Mouse (Mus musculus): ENCODE results near the gene Atp2a1.
A peak's percentile ranks its signal among the peaks of the same experiment; 100 is the strongest.
"Not testable (repeated sequence)": the region's sequence is repeated elsewhere in the genome, so short reads cannot be mapped to it uniquely, and the experiment has no call there.

Gene Atp2a1

DNA sequence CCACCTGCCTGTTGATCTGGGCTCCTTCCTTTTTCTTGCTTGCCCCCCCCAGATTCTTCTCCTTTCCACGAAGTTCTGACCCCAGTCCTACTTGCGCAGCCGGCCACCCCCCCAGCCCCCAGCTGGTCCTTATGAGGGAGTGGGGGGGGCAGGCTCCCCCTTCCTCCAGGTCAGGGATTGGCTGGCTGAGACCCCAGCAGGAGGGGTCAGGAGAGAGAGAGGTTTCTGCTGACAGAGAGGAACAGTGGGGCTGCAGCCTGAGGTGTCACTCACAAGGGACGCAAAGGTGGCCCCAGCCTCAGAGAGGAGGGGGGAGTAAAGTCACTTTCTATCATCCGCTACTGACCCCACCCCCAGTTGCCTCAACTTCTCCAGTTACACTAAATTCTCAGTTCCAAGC is at the start of gene Atp2a1:
TSS of gene Atp2a1 (minus strand) at position 105 of the 400 bp plus-strand sequence.
- no peak for DNase-seq (ENCODE audit: low spot score in 2 of 2)

DNA sequence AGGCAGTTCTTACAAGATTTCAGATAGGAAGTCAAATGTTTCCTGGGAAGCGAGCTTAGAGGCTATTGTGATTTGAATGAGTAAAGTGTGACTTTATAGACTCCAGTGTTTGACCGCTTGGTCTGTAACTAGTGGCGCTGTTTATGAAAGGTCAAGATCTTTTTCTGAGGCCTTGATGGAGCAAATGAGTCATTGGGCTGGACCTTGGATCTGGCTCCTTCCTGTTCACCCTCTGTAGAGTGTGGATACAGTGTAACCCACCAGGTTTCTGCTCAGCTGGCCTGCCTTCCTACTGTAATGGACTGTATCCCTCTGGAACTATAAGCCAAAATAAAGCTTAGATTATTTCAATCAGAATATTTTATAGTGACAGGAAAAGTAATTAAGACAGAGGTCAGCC is 48.4 kb upstream of the Atp2a1 start:
- DNase-seq (ENCODE audit: low spot score in 2 of 2) = no peak

GRCm38 (mm10) chr7:126507126-126507778 is 44.3 kb upstream of the Atp2a1 start:
- DNase-seq (ENCODE audit: low spot score in 2 of 2) = no peak

GRCm38 (mm10) chr7:126504913-126505312 is 42.0 kb upstream of the Atp2a1 start:
- no peak for DNase-seq (ENCODE audit: low spot score in 2 of 2)

DNA sequence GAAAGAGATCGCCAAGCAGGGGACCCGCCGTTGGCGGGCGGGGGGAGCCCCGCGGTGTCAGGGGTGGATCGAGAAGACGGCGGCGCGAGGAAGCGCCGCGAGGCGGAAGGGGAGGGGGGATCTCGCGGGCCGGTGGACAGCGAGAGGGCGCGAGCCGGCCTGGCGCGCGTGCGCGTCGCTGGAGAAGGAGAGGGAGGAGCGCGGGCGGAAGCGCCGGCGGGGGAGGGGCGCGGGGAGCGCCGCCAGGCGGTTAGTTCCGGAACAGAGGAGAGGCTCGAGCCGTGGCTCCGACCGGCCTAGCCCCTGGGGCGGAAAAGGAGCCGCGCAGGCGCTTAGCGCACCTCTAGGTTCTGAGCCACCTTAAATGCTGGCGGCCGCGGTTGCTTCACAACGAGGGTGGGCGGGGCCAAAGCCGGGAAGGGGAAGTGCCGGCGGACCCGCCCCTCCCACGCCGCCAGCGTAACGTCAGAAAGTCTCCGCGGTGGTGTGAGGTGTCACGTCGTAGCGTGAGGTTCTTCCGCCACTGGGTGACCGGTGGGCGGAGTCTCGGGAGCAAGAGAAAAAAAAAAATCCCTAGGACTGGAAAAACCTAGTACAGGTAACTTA is 40.5 kb upstream of the Atp2a1 start, which contains the start of gene Atxn2l:
TSS of gene Atxn2l (minus strand) at position 165 of the 606 bp plus-strand sequence.
- peak; percentile 98 for DNase-seq (ENCODE audit: low spot score in 2 of 2)

- no peak for DNase-seq (ENCODE audit: low spot score in 2 of 2)
Measured at GRCm38 (mm10) chr7:126502751-126503150, 39.8 kb upstream of the Atp2a1 start.

- peak; percentile 90 to 93 for DNase-seq (ENCODE audit: low spot score in 2 of 2)
Measured at GRCm38 (mm10) chr7:126502023-126502741, 39.3 kb upstream of the Atp2a1 start.

- no peak for DNase-seq (ENCODE audit: low spot score in 2 of 2)
Measured at GRCm38 (mm10) chr7:126501684-126502022, 38.7 kb upstream of the Atp2a1 start.

DNA sequence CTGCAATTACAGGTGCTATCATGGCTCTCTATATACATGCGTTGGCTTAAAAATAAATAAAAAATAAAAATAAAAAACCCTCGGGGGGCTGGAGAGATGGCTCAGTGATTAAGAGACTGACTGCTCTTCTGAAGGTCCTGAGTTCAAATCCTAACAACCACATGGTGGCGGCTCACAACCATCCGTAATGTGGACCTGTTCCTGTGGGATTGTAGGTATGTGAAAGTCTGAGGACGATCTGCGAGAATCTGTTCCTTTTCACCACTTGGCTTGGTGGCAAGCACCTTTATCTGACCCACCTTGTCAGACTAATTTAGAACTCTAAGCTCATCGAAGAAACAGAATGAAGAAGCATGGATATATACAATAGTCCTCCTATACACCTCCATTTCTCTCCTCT is 36.5 kb upstream of the Atp2a1 start:
- DNase-seq (ENCODE audit: low spot score in 2 of 2) = no peak

GRCm38 (mm10) chr7:126497966-126498365 is 35.1 kb upstream of the Atp2a1 start:
- DNase-seq (ENCODE audit: low spot score in 2 of 2) = no peak

- no peak for DNase-seq (ENCODE audit: low spot score in 2 of 2)
Measured at GRCm38 (mm10) chr7:126496475-126496874, 33.6 kb upstream of the Atp2a1 start.

DNA sequence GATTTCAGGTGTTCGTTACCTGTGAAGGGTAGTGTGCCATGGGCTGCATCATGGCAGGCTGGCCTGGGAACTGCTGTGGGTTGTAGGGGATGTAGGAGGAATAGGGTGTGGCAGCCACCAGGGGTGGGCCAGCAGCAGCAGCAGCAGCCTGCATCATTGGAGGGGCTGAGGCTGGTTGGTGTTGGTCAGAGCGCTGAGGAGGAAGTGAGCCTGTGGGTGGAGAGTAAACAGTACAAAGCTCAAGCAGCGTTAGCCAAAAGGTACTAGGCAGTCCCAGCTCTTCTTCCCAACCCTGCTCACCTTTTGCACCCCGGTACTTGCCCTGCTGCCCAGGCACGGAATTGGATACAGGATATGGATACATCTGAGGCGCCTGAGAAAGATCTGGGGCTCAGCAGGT is 31.2 kb upstream of the Atp2a1 start:
- DNase-seq (ENCODE audit: low spot score in 2 of 2) = no peak

DNA sequence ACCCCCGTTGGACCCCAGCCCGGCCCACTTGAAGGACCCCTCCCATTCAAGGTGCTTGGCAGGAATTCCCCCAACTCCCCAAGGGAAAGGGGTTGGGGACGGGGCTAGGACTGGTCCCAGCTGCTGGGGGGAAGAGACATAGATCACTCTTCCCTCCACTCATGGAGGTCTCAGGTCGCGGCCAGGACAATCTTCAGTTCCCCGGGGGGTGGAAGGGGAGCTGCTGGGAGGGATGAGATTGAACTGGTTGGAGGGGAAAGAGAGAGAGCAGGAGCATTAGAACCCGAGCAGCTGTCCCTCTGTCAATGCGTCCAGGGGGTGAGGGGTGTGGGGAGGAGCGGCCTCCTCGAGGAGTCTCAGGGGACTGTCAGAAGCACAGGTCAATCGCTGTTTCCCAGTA is 29.1 kb upstream of the Atp2a1 start:
- no peak for DNase-seq (ENCODE audit: low spot score in 2 of 2)

DNA sequence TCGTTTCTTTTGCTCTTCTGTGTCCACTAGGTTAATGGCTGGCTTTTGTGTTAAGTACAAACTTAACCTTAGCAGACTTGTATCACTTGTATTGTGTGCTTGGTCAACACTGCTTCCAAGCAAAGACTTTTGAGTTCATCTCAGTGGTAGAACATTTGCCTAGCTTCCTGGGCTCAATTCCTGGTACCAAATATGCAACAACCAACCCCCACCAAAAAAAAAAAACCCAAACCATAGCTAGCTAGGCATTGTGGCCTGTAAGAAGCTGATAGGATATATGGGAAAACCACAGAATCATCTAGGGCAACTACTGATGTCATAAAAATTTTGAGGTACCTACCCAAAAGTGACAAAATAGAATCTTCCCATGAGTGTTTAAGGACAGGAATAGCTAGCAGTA is 28.1 kb upstream of the Atp2a1 start:
- DNase-seq (ENCODE audit: low spot score in 2 of 2) = no peak

DNA sequence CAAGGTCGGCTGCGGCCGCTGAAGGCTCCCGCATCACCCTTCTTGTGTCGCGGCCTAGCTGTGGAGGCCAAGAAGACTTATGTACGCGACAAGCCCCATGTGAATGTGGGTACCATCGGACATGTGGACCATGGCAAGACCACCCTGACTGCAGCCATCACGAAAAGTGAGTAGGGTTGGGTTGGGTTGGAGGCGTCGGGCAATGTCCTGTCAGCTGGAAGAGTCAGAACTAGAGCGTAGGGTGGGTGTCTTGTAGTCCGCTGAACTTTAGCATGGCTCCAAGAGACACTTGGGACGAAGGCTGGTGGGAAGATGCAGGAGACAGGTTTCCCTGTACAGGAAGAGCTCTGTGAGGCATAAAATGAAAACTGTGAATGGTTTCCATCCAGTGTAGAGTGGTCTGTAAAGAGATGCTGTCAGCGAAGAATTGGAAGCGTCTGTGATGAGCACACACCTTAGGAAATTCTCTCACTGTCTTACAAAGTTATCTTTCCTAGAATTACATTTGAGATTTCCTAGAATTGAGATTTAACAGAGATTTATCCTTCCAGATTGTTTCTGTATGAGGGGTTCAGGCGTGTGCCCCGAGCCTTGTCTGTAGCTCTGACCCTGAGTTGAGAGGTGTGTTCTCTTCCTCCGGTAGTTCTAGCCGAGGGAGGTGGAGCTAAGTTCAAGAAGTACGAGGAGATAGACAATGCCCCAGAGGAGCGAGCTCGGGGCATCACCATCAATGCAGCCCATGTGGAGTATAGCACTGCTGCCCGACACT is 24.9 kb upstream of the Atp2a1 start:
- DNase-seq (ENCODE audit: low spot score in 2 of 2) = not testable (repeated sequence)

DNA sequence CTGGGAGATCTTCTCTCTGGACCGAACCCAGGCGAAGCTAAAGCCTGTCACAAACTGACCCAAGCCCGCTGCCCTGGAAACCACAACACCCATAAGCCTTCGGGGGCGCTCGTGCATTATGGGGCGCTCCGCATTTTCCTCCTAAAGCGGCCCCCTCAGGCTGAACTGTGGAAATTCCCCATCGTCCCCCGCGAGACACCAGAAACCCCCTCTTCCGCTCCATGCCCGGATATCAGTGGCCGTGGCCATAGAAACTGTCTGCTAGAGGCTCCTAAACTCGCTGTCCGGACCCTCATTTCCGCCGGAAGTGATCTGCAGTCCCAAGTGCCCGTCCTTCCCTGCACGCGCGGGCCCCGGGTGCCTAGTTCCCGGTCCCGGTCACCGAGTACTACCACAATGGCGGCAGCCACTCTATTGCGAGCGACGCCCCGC is 24.2 kb upstream of the Atp2a1 start, which contains the start of gene Tufm:
TSS of gene Tufm (plus strand) at position 310 of the 432 bp plus-strand sequence.
- peak; percentile 95 to 96 for DNase-seq (ENCODE audit: low spot score in 2 of 2)

GRCm38 (mm10) chr7:126482392-126482871 is 19.5 kb upstream of the Atp2a1 start:
- peak; percentile 40 to 42 for DNase-seq (ENCODE audit: low spot score in 2 of 2)

DNA sequence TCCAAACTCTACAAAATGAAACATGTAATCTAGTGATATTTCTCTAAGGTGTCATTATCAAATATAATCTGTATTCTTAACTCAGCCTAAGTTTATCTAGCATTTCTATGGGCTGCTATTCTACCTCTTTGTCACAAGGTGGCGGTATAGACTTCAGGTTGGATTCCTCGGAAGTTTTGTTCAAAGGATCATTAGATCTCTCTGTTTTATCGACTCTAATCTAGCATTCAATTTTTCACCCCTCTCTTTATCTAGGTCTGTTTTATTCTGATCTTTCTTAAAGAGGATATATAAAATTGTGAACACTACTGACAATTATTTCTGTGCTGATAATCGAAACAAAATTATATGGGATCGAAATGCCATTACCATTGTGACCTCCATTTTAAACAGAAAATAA is 18.8 kb upstream of the Atp2a1 start:
- no peak for DNase-seq (ENCODE audit: low spot score in 2 of 2)

DNA sequence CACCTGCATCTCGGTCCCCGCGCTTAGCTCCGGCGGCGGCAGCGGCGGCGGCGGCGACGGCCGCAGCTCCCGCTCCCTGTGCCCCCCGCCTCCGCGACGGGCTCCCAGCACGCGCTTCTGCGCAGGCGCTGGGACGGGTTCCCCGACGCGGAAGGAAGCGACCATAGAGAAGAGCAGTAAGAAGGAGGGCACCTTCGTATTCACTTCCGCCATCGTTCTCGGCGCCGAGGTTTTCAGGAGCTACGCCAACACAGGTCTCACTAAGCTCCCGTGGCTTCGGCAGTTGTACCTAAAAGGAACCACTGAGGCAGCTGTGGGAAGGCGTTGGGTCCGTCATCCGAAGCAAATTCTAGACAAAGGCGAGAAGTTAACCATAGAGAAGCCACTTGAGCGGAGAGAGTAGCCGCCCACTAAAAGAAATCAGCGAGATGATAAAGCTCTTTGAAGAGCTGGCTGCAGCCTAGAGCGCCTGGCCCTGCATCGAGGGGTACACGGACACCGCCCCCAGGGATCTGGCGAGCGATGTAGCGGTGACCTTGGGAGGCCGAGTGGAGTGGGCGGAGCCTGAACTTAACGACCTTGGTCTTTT is 12.2 kb upstream of the Atp2a1 start, which contains the start of gene Sh2b1:
TSS of gene Sh2b1 (minus strand) at position 432 of the 589 bp plus-strand sequence.
- DNase-seq (ENCODE audit: low spot score in 2 of 2) = peak; percentile 78 to 86

DNA sequence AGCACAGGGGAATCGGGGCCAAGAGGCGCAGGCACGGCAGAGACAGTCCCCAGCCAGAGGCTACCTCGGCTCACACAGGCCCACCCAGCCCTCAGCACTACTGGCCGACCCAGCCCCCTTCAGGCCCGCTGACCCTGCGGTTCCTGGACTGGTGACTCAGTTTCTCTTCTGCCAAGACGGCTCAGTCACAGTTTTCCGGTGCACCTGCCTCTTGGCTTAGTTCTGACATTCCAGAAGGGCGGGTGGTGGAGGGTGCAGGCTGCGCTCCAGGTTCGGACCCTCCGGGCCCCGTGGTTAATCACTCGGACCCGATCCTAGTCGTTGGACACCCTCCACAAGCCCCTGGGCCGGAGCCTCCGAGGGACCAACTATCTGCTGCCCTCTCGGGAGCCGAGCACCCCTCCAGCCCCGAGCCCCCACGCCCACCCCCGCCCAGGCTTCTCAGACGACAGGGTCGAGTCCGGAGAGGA is 11.6 kb upstream of the Atp2a1 start:
- DNase-seq (ENCODE audit: low spot score in 2 of 2) = peak in 1 of 2 experiments; percentile 38

- no peak for DNase-seq (ENCODE audit: low spot score in 2 of 2)
Measured at GRCm38 (mm10) chr7:126473470-126474086, 10.7 kb upstream of the Atp2a1 start.

Measured in frontal cortex, postnatal 14 days (tissue).